Mouse (Mus musculus) kidney, embryonic 15.5 days (tissue): ENCODE results near the gene Zbp1. TPM values are rescaled to one million over a fixed set of nuclear protein-coding genes. Genes with fewer than 3 reads are reported as not detected.

ENCODE experiments used
- ATAC-seq: fragments of 200-750 bp; cut with Nextera tagmentation; replicated peaks from 2 replicates; pipeline ENCODE4 v1.8.0; 2017; ENCODE audit warnings: moderate TSS enrichment; ENCODE audit not compliant: low FRiP score
- H3K27ac ChIP-seq: fragments of 300-500 bp; sonication (generic); 2 replicates; pipeline ENCODE4 v1.5.1; 2015; ENCODE audit warnings: mild to moderate bottlenecking, inconsistent platforms
- H3K27me3 ChIP-seq: fragments of 300-500 bp; sonication (generic); 2 replicates; pipeline ENCODE4 v1.6.1; 2015; ENCODE audit warnings: inconsistent platforms
- H3K36me3 ChIP-seq: fragments of 300-500 bp; sonication (generic); 2 replicates; pipeline ENCODE4 v1.6.1; 2015; ENCODE audit warnings: inconsistent platforms
- H3K4me1 ChIP-seq: fragments of 300-500 bp; sonication (generic); 2 replicates; pipeline ENCODE4 v1.6.1; 2015; ENCODE audit warnings: inconsistent platforms
- H3K4me2 ChIP-seq: fragments of 300-500 bp; sonication (generic); 2 replicates; pipeline ENCODE4 v1.6.1; 2015; ENCODE audit warnings: moderate library complexity, mild to moderate bottlenecking, inconsistent platforms
- H3K4me3 ChIP-seq: fragments of 300-500 bp; sonication (generic); replicated peaks from 2 replicates; pipeline ENCODE4 v1.5.1; 2015; ENCODE audit warnings: mild to moderate bottlenecking, inconsistent platforms
- H3K9ac ChIP-seq: fragments of 300-500 bp; sonication (generic); 2 replicates; pipeline ENCODE4 v1.6.1; 2015; ENCODE audit warnings: mild to moderate bottlenecking, inconsistent platforms
- H3K9me3 ChIP-seq: fragments of 300-500 bp; sonication (generic); replicated peaks from 2 replicates; pipeline ENCODE4 v1.6.1; 2016; ENCODE audit warnings: inconsistent platforms
- WGBS: fragments of 180-500 bp; shearing (Covaris S2); methylation state at CpG from one replicate; pipeline ENCODE4 v1.1.7; 2015; ENCODE audit warnings: mixed read lengths; 5-methylcytosine and 5-hydroxymethylcytosine counted together
- polyA plus RNA-seq: library from polyadenylated mRNA; unstranded; fragments of >200 nt; fragmentation: Nextera tagmentation; extraction: Ambion mirVana; gene quantifications from 2 replicates; pipeline ENCODE4 v1.2.1, GENCODE M21; 2015

Zbp1 gene
- polyA plus RNA-seq, 1 experiment from 2014 or later: 0.64 TPM

- H3K9me3 ChIP-seq: no peaks in the 10 kb centered on the region
- H3K27ac ChIP-seq: no peak overlapping the region
- no peak overlapping the region for H3K9ac ChIP-seq
- H3K4me3 ChIP-seq: no peak overlapping the region
- H3K27me3 ChIP-seq: no peaks in the 10 kb centered on the region
- no peaks in the 10 kb centered on the region for H3K36me3 ChIP-seq
- no peak for ATAC-seq
- H3K4me2 ChIP-seq: no peak overlapping the region
- WGBS: 68% methylated on average over 4 of the region's 4 CpGs
- no peaks in the 10 kb centered on the region for H3K4me1 ChIP-seq
Observed at GRCm38 (mm10) chr2:173204671-173205070, 14.1 kb downstream of the Zbp1 start.

- H3K36me3 ChIP-seq: no peaks in the 10 kb centered on the region
- no peaks in the 10 kb centered on the region for H3K9me3 ChIP-seq
- WGBS: 87% methylated on average over 3 of the region's 3 CpGs
- H3K4me3 ChIP-seq: no peak overlapping the region
- H3K4me1 ChIP-seq: no peaks in the 10 kb centered on the region
- H3K27me3 ChIP-seq: no peaks in the 10 kb centered on the region
- no peak overlapping the region for H3K4me2 ChIP-seq
- H3K9ac ChIP-seq: no peak overlapping the region
- no peak overlapping the region for H3K27ac ChIP-seq
- ATAC-seq: no peak
Observed at GRCm38 (mm10) chr2:173203726-173204125, 15.0 kb downstream of the Zbp1 start.

- no peak for ATAC-seq
- H3K36me3 ChIP-seq: no peaks in the 10 kb centered on the region
- no peak overlapping the region for H3K9ac ChIP-seq
- no peak overlapping the region for H3K27ac ChIP-seq
- WGBS: 79% methylated on average over 19 of the region's 19 CpGs
- H3K4me3 ChIP-seq: no peak overlapping the region
- H3K4me1 ChIP-seq: no peaks in the 10 kb centered on the region
- H3K9me3 ChIP-seq: no peaks in the 10 kb centered on the region
- H3K4me2 ChIP-seq: no peak overlapping the region
- H3K27me3 ChIP-seq: no peaks in the 10 kb centered on the region
Observed at GRCm38 (mm10) chr2:173202924-173203689, 15.6 kb downstream of the Zbp1 start.

GRCm38 (mm10) chr2:173194796-173195195, 23.9 kb downstream of the Zbp1 start:
- Histone ChIP-seq H3K4me2 (no peak overlapping the region), H3K9me3 (0 out of 2 replicates have a peak, but pooled peaks cover 3% of the 10 kb centered on the region), H3K27me3 (no peaks in the 10 kb centered on the region), H3K9ac (no peak overlapping the region), H3K4me1 (no peaks in the 10 kb centered on the region), H3K4me3 (no peak overlapping the region), H3K36me3 (no peaks in the 10 kb centered on the region), H3K27ac (no peak overlapping the region)
- ATAC-seq: no peak
- WGBS: 88% methylated on average over 4 of the region's 4 CpGs

- no peaks in the 10 kb centered on the region for H3K36me3 ChIP-seq
- H3K9ac ChIP-seq: no peak overlapping the region
- H3K27ac ChIP-seq: no peak overlapping the region
- H3K4me1 ChIP-seq: peaks cover 13% of the 10 kb centered on the region; the same call in 1 of the 2 replicates
- H3K4me2 ChIP-seq: no peak overlapping the region
- no peaks in the 10 kb centered on the region for H3K9me3 ChIP-seq
- H3K27me3 ChIP-seq: peaks cover 36% of the 10 kb centered on the region
- WGBS: 40% methylated on average over 8 of the region's 8 CpGs
- no peak overlapping the region for H3K4me3 ChIP-seq
- no peak; the same call in 1 of the 2 replicates for ATAC-seq
Observed at GRCm38 (mm10) chr2:173187182-173187855, 31.4 kb downstream of the Zbp1 start.

- peak; percentile 27; the same call in 1 of the 2 replicates for ATAC-seq
- 30% methylated on average over 26 of the region's 26 CpGs for WGBS
- no peaks in the 10 kb centered on the region for H3K36me3 ChIP-seq
- H3K4me1 ChIP-seq: peaks cover 22% of the 10 kb centered on the region; the same call in 1 of the 2 replicates
- no peak overlapping the region for H3K4me3 ChIP-seq
- no peak overlapping the region for H3K27ac ChIP-seq
- H3K4me2 ChIP-seq: no peak overlapping the region
- no peaks in the 10 kb centered on the region for H3K9me3 ChIP-seq
- H3K9ac ChIP-seq: no peak overlapping the region
- H3K27me3 ChIP-seq: peaks cover 46% of the 10 kb centered on the region
Observed at GRCm38 (mm10) chr2:173186047-173186943, 32.4 kb downstream of the Zbp1 start.

GRCm38 (mm10) chr2:173185282-173185681, 33.4 kb downstream of the Zbp1 start:
- Histone ChIP-seq H3K4me2 (no peak overlapping the region), H3K4me1 (peaks cover 26% of the 10 kb centered on the region), H3K27ac (no peak overlapping the region), H3K4me3 (no peak overlapping the region), H3K36me3 (no peaks in the 10 kb centered on the region), H3K9me3 (no peaks in the 10 kb centered on the region), H3K27me3 (peaks cover 51% of the 10 kb centered on the region), H3K9ac (no peak overlapping the region)
- WGBS: 70% methylated on average over 6 of the region's 6 CpGs
- no peak for ATAC-seq

- Histone ChIP-seq H3K4me1 (peaks cover 26% of the 10 kb centered on the region), H3K4me3 (no peak overlapping the region), H3K9me3 (no peaks in the 10 kb centered on the region), H3K9ac (no peak overlapping the region), H3K36me3 (no peaks in the 10 kb centered on the region), H3K27ac (no peak overlapping the region), H3K4me2 (no peak overlapping the region), H3K27me3 (peaks cover 58% of the 10 kb centered on the region)
- ATAC-seq: no peak
- 65% methylated on average over 11 of the region's 11 CpGs for WGBS
Observed at GRCm38 (mm10) chr2:173184475-173185080, 34.1 kb downstream of the Zbp1 start.

- Histone ChIP-seq H3K9ac (no peak overlapping the region), H3K4me1 (peaks cover 26% of the 10 kb centered on the region), H3K4me2 (no peak overlapping the region), H3K9me3 (no peaks in the 10 kb centered on the region), H3K4me3 (no peak overlapping the region), H3K27me3 (peaks cover 65% of the 10 kb centered on the region), H3K36me3 (no peaks in the 10 kb centered on the region), H3K27ac (no peak overlapping the region)
- 8% methylated on average over 8 of the region's 8 CpGs for WGBS
- no peak for ATAC-seq
Observed at GRCm38 (mm10) chr2:173183836-173184460, 34.8 kb downstream of the Zbp1 start.

- WGBS: 93% methylated on average over 10 of the region's 10 CpGs
- Histone ChIP-seq H3K27me3 (peaks cover 68% of the 10 kb centered on the region), H3K27ac (no peak overlapping the region), H3K4me1 (peaks cover 28% of the 10 kb centered on the region), H3K4me3 (no peak overlapping the region), H3K9me3 (no peaks in the 10 kb centered on the region), H3K9ac (no peak overlapping the region), H3K36me3 (no peaks in the 10 kb centered on the region), H3K4me2 (no peak overlapping the region)
- no peak for ATAC-seq
Observed at GRCm38 (mm10) chr2:173183311-173183710, 35.4 kb downstream of the Zbp1 start.

- Histone ChIP-seq H3K4me2 (no peak overlapping the region), H3K36me3 (no peaks in the 10 kb centered on the region), H3K9me3 (no peaks in the 10 kb centered on the region), H3K9ac (no peak overlapping the region), H3K4me3 (no peak overlapping the region), H3K4me1 (peaks cover 33% of the 10 kb centered on the region), H3K27ac (no peak overlapping the region), H3K27me3 (peaks cover 74% of the 10 kb centered on the region)
- ATAC-seq: no peak
- WGBS: 83% methylated on average over 7 of the region's 7 CpGs
Observed at GRCm38 (mm10) chr2:173182796-173183195, 35.9 kb downstream of the Zbp1 start.
